Mouse (Mus musculus) liver, embryonic 14.5 days (tissue): ENCODE results near the gene Gm10031.

ENCODE experiments used
- CTCF ChIP-seq: IDR thresholded peaks from 2 replicates; pipeline ENCODE4 v1.5.1; 2016; ENCODE audit warnings: antibody characterized with exemption, low read depth, control low read depth
- EP300 ChIP-seq: IDR thresholded peaks from 2 replicates; pipeline ENCODE4 v1.6.1; 2016; ENCODE audit warnings: antibody characterized with exemption, low read depth

DNA sequence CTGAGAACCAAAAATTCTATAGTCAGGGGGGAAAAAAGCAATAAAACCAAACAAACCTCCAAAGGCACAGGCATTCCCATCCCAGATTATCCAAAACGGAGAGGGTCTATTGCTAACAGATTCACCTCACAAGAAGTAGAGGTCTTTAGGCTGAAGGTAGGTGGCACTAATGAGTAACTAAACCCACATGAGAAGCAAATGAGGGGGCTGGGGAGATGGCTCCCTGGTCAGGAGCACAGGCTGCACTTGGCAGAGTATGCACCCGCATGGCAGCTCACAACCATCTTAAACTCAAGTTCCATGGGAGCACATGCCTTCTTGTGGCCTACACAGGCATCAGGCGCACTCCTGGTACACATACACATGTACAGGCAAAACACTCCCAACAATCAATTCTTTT lies 42.0 kb upstream of the Gm10031 start:
- TF ChIP-seq CTCF (peak; percentile 15; the same call in 1 of the 2 replicates), EP300 (no peak)
